Mouse (Mus musculus): ENCODE measurements around the gene Ccdc91. TPM values are rescaled to one million over a fixed set of nuclear protein-coding genes. Genes with fewer than 3 reads are reported as not detected.

The Ccdc91 gene
- total RNA-seq, 1 experiment from 2014 or later, result 51.2 TPM

DNA sequence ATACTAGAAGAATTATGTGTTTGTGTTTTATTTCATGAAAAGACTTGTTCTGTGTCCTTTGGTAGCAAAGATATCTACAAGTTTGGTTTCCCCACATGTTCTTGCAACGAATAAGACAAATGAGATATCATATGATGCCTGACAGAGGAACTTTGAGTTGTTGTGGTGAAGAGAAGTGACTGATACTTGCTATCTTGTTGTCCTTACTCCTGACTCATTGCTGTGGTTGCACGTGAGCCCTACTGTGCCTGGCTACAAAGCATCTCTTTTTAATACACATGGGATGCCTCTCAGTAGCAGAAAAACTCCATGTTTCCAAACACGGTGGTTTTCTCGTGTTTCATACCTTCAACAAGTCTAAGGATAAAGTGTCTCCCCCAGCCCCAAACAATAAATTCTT is 186.2 kb downstream of the Ccdc91 start:
- ATAC-seq (replicated peaks in 1 of 2; ENCODE audit: insufficient read depth in 1 of 2, low FRiP score in 2 of 2, low TSS enrichment in 1 of 2, low read depth in 1 of 2, poor library complexity in 2 of 2, severe bottlenecking in 2 of 2), result no peak

DNA sequence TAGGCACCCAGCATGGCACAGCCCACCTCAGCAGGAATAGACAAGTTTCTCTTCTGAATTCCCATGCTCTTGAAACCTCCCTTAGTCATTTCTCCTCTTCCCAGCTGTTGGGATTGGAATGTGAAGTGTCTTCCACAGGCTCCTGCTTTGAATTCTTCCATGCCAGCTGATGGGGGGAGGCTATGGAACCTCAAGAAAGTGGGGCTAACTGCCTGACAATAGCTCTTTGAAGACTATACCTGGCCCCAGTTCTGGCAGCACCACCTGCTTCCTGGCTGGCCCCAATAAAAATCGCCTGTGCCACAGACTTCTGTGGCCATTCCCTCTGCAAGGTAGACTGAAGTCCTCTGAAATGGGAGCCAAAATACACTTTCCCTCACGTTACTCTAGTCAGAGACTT is 187.0 kb downstream of the Ccdc91 start:
- ATAC-seq (replicated peaks in 1 of 2; ENCODE audit: insufficient read depth in 1 of 2, low FRiP score in 2 of 2, low TSS enrichment in 1 of 2, low read depth in 1 of 2, poor library complexity in 2 of 2, severe bottlenecking in 2 of 2), result no peak

DNA sequence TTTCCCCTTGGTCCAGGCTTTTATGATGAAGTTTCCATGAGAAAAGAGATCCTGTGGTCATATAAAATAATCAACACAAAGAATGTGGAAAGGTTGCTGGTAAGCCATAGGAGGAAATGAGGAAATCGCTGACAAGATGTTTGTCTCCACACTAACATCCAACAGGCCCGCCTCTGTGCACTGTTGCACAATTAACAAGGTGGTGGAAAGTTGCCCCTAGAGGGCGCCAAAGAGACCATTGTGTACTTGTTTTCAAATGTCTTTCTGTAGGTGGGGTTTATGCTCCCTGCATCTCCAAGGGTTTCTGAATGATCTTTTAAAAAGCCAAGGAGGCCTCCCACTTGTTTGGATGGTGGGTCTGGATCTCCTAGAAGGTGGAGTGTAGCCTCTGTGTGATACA is 188.7 kb downstream of the Ccdc91 start:
- peak; percentile 42 to 64; a peak in 2 of 4 replicates for ATAC-seq (replicated peaks in 1 of 2; ENCODE audit: insufficient read depth in 1 of 2, low FRiP score in 2 of 2, low TSS enrichment in 1 of 2, low read depth in 1 of 2, poor library complexity in 2 of 2, severe bottlenecking in 2 of 2)

DNA sequence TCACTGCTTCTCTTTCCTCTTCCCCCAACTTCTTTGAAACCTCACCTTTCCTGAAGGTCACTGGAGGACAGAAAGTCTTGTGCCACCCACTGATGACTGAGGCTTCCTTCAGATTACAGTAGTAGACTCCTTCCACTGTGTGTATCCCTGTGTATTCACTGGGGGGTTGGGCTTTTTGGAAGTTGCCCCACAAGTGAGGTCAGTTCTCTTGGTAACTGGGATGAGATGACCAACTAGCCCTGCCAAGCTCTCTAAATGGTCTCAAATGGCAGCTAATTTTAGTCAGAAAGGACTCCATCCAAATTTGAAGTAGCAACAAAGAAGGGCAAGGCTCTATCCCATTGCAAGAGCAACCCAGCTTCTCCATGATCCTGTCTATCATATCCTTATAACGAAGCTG is 195.7 kb downstream of the Ccdc91 start:
- ATAC-seq (replicated peaks in 1 of 2; ENCODE audit: insufficient read depth in 1 of 2, low FRiP score in 2 of 2, low TSS enrichment in 1 of 2, low read depth in 1 of 2, poor library complexity in 2 of 2, severe bottlenecking in 2 of 2), result no peak

DNA sequence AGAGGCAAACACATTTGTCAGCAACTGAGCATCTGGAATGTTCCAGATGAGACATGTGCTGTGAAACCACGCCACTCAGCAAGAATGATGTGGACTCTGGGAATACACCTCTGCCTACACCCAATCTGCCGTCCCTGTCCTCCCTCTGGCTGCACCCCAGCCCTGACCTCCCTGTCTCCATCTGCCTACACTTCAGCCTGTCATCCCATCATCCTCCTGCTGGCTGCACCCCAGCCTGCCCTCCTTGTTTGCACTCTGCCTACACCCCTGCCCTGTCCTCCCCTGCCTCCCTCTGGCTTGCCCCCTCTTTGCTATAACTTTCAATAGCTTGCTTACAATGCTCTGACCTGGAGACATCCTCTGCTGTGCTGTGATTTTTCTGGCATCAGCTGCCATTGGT is 196.9 kb downstream of the Ccdc91 start:
- no peak for ATAC-seq (replicated peaks in 1 of 2; ENCODE audit: insufficient read depth in 1 of 2, low FRiP score in 2 of 2, low TSS enrichment in 1 of 2, low read depth in 1 of 2, poor library complexity in 2 of 2, severe bottlenecking in 2 of 2)

DNA sequence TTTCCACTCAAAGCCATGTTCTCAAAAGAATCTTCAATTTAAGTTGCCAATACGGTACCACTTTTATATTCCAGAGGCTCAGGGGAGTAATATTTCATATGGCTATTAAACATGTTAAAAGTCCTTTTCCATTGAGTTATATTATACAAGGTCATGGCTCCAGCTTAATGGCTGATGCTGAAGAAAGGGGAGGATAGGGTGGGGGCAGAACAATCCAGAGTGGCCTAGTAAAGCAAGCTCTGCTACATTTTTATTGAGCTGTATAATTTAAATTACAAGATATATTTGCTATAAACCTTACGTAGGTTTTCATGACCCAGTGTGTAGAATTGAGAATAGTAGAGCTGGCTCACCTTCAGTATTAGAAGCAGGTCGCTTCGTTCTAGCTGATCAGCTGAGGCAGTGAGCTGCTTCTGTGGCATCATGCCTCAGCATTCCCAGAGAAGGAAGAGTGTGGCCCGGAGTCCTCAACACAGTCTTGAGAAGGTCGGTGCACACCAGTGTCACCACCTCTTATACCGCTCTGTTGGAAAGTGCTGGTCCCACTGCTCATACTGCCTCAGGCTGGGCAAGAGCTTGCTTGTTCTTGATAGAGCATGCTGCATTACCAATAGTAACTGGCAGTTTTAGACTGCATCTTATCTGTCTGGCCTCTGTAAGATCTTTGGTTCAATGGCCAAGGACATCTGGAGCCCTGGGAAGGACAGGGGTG is 199.6 kb downstream of the Ccdc91 start:
- ATAC-seq (replicated peaks in 1 of 2; ENCODE audit: insufficient read depth in 1 of 2, low FRiP score in 2 of 2, low TSS enrichment in 1 of 2, low read depth in 1 of 2, poor library complexity in 2 of 2, severe bottlenecking in 2 of 2), result no peak

DNA sequence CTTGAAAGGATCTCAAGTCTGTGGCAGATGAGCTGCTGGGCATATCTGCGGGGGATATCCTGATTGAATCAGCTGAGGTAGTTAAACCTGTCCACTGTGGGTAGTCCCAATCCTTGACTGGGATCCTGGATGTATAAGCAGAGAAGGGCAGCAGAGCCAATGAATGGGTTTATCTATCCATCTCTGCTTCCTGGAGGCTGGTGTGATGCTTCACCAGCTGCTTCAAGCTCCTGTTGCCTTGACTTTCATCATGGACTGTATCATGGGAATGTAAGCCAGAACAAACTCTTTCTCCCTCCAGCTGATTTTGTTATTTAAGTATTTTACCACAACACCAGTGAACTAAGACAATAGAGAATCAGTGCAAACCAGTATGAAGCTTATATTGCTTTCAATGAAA is 200.6 kb downstream of the Ccdc91 start:
- no peak for ATAC-seq (replicated peaks in 1 of 2; ENCODE audit: insufficient read depth in 1 of 2, low FRiP score in 2 of 2, low TSS enrichment in 1 of 2, low read depth in 1 of 2, poor library complexity in 2 of 2, severe bottlenecking in 2 of 2)

Other genes with a start within 250 kb of the Ccdc91 start
- gene Pthlh, start 211.6 kb upstream of the Ccdc91 start, total RNA-seq (2017), result not detected in 2 replicates